Mouse (Mus musculus): ENCODE results near the gene Kank3.
"Not testable (repeated sequence)": the region's sequence is repeated elsewhere in the genome, so short reads cannot be mapped to it uniquely, and the experiment has no call there.

The Kank3 gene

GRCm38 (mm10) chr17:33807181-33807888 lies 3.0 kb upstream of the Kank3 start:
- no peak for DNase-seq (ENCODE audit: low read depth in 2 of 2, low spot score in 2 of 2)

GRCm38 (mm10) chr17:33808192-33808591 lies 2.1 kb upstream of the Kank3 start:
- DNase-seq (ENCODE audit: low read depth in 2 of 2, low spot score in 2 of 2): no peak

GRCm38 (mm10) chr17:33811142-33811516 lies 810 bp downstream of the Kank3 start:
- DNase-seq (ENCODE audit: low read depth in 2 of 2, low spot score in 2 of 2): no peak

- DNase-seq (ENCODE audit: low read depth in 2 of 2, low spot score in 2 of 2): no peak
Observed at GRCm38 (mm10) chr17:33812475-33812874, 2.2 kb downstream of the Kank3 start.

- no peak for DNase-seq (ENCODE audit: low read depth in 2 of 2, low spot score in 2 of 2)
Observed at GRCm38 (mm10) chr17:33812990-33813389, 2.7 kb downstream of the Kank3 start.

- no peak for DNase-seq (ENCODE audit: low read depth in 2 of 2, low spot score in 2 of 2)
Observed at GRCm38 (mm10) chr17:33815399-33815798, 5.1 kb downstream of the Kank3 start.

GRCm38 (mm10) chr17:33816612-33817011 lies 6.3 kb downstream of the Kank3 start:
- no peak for DNase-seq (ENCODE audit: low read depth in 2 of 2, low spot score in 2 of 2)

- DNase-seq (ENCODE audit: low read depth in 2 of 2, low spot score in 2 of 2): peak; percentile 32 to 40
Observed at GRCm38 (mm10) chr17:33817184-33817968, 7.1 kb downstream of the Kank3 start.

- DNase-seq (ENCODE audit: low read depth in 2 of 2, low spot score in 2 of 2): no peak
Observed at GRCm38 (mm10) chr17:33817969-33818643, 7.8 kb downstream of the Kank3 start.

GRCm38 (mm10) chr17:33822436-33822959 lies 12.2 kb downstream of the Kank3 start:
- DNase-seq (ENCODE audit: low read depth in 2 of 2, low spot score in 2 of 2): no peak

- not testable (repeated sequence) for DNase-seq (ENCODE audit: low read depth in 2 of 2, low spot score in 2 of 2)
Observed at GRCm38 (mm10) chr17:33823171-33823570, 12.9 kb downstream of the Kank3 start.

- DNase-seq (ENCODE audit: low read depth in 2 of 2, low spot score in 2 of 2): peak; percentile 99 to 100
Observed at GRCm38 (mm10) chr17:33824084-33824996, 14.0 kb downstream of the Kank3 start, which contains the start of the genes Rps28 and Ndufa7. Gene Rps28, minus strand, starts transcription at chr17:33824562. Gene Ndufa7, plus strand, starts transcription at chr17:33824572.

- DNase-seq (ENCODE audit: low read depth in 2 of 2, low spot score in 2 of 2): not testable (repeated sequence)
Observed at GRCm38 (mm10) chr17:33824997-33825330, 14.6 kb downstream of the Kank3 start.

- DNase-seq (ENCODE audit: low read depth in 2 of 2, low spot score in 2 of 2): no peak
Observed at GRCm38 (mm10) chr17:33825462-33825861, 15.1 kb downstream of the Kank3 start.

- DNase-seq (ENCODE audit: low read depth in 2 of 2, low spot score in 2 of 2): peak; percentile 61 to 69
Observed at GRCm38 (mm10) chr17:33826850-33827249, 16.5 kb downstream of the Kank3 start.

- no peak for DNase-seq (ENCODE audit: low read depth in 2 of 2, low spot score in 2 of 2)
Observed at GRCm38 (mm10) chr17:33828892-33829291, 18.6 kb downstream of the Kank3 start.

GRCm38 (mm10) chr17:33829561-33829960 lies 19.2 kb downstream of the Kank3 start:
- no peak for DNase-seq (ENCODE audit: low read depth in 2 of 2, low spot score in 2 of 2)

GRCm38 (mm10) chr17:33842966-33843795 lies 32.9 kb downstream of the Kank3 start, which contains the start of gene Cd320:
Gene Cd320, plus strand, starts transcription at chr17:33843091.
- DNase-seq (ENCODE audit: low read depth in 2 of 2, low spot score in 2 of 2): peak; percentile 82 to 90

GRCm38 (mm10) chr17:33844196-33844595 lies 33.9 kb downstream of the Kank3 start:
- DNase-seq (ENCODE audit: low read depth in 2 of 2, low spot score in 2 of 2): no peak

- DNase-seq (ENCODE audit: low read depth in 2 of 2, low spot score in 2 of 2): no peak
Observed at GRCm38 (mm10) chr17:33848139-33848538, 37.8 kb downstream of the Kank3 start.
